Mouse (Mus musculus) hindbrain, embryonic 12.5 days (tissue): ENCODE results near the gene Psmb2. TPM values are rescaled to one million over a fixed set of nuclear protein-coding genes. Genes with fewer than 3 reads are reported as not detected.

ENCODE experiments used
- ATAC-seq: fragments of 200-750 bp; cut with Nextera tagmentation; 2 replicates; pipeline ENCODE4 v1.8.0; 2017; ENCODE audit warnings: moderate TSS enrichment; ENCODE audit not compliant: low FRiP score
- H3K27ac ChIP-seq: fragments of 300-500 bp; sonication (generic); 2 replicates; pipeline ENCODE4 v1.5.1; 2016; ENCODE audit warnings: mild to moderate bottlenecking
- H3K27me3 ChIP-seq: fragments of 300-500 bp; sonication (generic); 2 replicates; pipeline ENCODE4 v1.6.1; 2016; ENCODE audit warnings: mild to moderate bottlenecking
- H3K36me3 ChIP-seq: fragments of 300-500 bp; sonication (generic); 2 replicates; pipeline ENCODE4 v1.6.1; 2016; ENCODE audit warnings: mild to moderate bottlenecking
- H3K4me1 ChIP-seq: fragments of 300-500 bp; sonication (generic); 2 replicates; pipeline ENCODE4 v1.6.1; 2016
- H3K4me2 ChIP-seq: fragments of 300-500 bp; sonication (generic); replicated peaks from 2 replicates; pipeline ENCODE4 v1.6.1; 2016; ENCODE audit warnings: mild to moderate bottlenecking
- H3K4me3 ChIP-seq: fragments of 300-500 bp; sonication (generic); 2 replicates; pipeline ENCODE4 v1.5.1; 2016; ENCODE audit warnings: mild to moderate bottlenecking
- H3K9ac ChIP-seq: fragments of 300-500 bp; sonication (generic); 2 replicates; pipeline ENCODE4 v1.6.1; 2016; ENCODE audit warnings: mild to moderate bottlenecking, moderate library complexity
- H3K9me3 ChIP-seq: fragments of 300-500 bp; sonication (generic); replicated peaks from 2 replicates; pipeline ENCODE4 v1.6.1; 2016; ENCODE audit warnings: mild to moderate bottlenecking
- WGBS: fragments of 180-500 bp; shearing (Covaris S2); methylation state at CpG from one replicate; pipeline ENCODE4 v1.1.7; 2016; 5-methylcytosine and 5-hydroxymethylcytosine counted together
- polyA plus RNA-seq: library from polyadenylated mRNA; unstranded; fragments of >200 nt; fragmentation: Nextera tagmentation; extraction: Ambion mirVana; gene quantifications from 2 replicates; pipeline ENCODE4 v1.2.1, GENCODE M21; 2016

Gene Psmb2
- polyA plus RNA-seq, 1 experiment from 2014 or later, result 431 TPM

DNA sequence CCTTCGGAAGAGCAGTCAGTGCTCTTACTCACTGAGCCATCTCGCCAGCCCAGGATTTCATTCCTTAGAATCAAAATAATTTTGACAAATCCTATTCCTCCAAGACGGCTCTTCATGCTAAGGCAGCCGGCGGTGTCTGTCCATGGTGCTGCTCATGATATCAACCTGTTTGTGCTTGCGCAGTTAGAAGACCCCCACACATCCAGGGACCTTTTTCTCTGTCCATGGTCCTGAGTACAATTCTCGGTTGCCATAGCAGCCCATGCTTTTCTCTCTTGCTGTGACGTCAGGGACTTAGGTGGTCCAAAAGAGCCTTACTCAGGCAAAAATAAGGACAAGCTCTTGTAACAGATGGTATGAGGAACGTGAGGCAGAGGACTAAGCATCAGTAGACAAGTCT is 22.1 kb upstream of the Psmb2 start:
- H3K27ac ChIP-seq, result no peak overlapping the region
- peaks cover 16% of the 10 kb centered on the region for H3K27me3 ChIP-seq
- 16% methylated on average over 9 of the region's 9 CpGs for WGBS
- no peak overlapping the region for H3K9ac ChIP-seq
- no peaks in the 10 kb centered on the region for H3K36me3 ChIP-seq
- H3K9me3 ChIP-seq, result no peaks in the 10 kb centered on the region
- no peak overlapping the region for H3K4me3 ChIP-seq
- ATAC-seq, result no peak
- no peak overlapping the region for H3K4me2 ChIP-seq
- no peaks in the 10 kb centered on the region for H3K4me1 ChIP-seq

DNA sequence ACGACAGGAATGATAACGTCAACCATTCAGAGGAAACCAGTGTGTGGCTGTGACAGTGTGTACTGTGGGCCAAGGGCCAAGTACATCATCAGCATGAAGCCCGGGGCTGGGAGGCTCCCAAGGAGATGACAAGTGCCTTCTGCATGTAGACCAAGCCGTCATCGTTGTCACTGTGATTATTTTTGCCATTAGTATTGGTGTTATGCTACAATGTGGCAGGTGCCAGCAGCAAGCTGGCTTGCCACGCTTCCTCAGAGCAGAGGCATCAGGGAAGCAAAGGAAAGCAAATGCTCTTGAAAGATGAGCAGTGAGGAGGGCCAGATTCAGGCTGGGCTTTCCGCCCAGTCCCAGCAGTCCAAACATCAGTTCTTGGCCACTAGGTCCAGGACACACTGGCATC is 16.2 kb upstream of the Psmb2 start:
- Histone ChIP-seq H3K4me3 (no peak overlapping the region), H3K9ac (no peak overlapping the region), H3K27ac (no peak overlapping the region), H3K36me3 (no peaks in the 10 kb centered on the region), H3K4me2 (no peak overlapping the region), H3K9me3 (no peaks in the 10 kb centered on the region), H3K27me3 (peaks cover 15% of the 10 kb centered on the region; the same call in 1 of the 2 replicates), H3K4me1 (no peaks in the 10 kb centered on the region)
- WGBS, result 77% methylated on average over 7 of the region's 7 CpGs
- ATAC-seq, result no peak

DNA sequence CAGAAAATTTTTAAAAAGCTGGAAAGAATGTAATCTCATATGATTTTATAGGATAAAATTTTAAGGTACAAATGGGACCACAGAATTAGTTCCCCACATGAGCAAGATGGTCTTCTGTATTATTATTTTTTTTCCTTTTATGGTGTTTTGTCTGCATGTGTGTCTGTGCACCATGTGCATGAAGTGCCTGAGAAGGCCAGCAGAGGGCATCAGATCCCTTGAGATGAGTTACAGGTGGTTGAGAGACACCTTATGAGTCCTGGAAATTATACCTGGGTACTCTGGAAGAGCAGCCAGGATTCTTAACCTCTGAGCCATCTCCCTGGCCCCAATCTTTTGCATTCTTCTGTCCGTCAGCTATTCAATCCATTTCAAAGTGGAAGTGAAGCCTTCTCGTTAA is 10.4 kb upstream of the Psmb2 start:
- no peak overlapping the region for H3K4me3 ChIP-seq
- no peak overlapping the region for H3K4me2 ChIP-seq
- no peak overlapping the region for H3K27ac ChIP-seq
- no peaks in the 10 kb centered on the region for H3K36me3 ChIP-seq
- H3K4me1 ChIP-seq, result no peaks in the 10 kb centered on the region
- no peaks in the 10 kb centered on the region for H3K9me3 ChIP-seq
- no peak for ATAC-seq
- H3K9ac ChIP-seq, result no peak overlapping the region
- H3K27me3 ChIP-seq, result no peaks in the 10 kb centered on the region
- WGBS, result 85% methylated on average over 2 of the region's 2 CpGs

DNA sequence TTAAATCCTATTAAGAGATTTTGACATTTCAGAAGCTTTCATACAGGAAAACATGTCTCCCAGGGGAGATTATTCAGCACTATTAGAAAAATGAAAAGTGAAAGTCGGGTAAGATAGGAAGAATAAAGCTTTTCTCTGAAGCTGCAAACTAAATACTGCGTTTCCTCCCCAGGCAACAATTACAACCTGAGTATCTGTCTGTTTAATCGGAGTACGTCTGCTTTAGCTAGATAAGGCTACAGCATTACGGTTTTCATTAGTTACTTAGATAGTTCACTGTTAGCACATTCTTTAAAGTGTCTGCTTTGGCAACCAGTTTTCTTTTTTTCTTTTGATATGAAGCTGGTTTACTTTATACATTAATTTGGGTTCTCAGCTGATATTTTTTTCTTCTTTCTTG is 4.9 kb downstream of the Psmb2 start:
- Histone ChIP-seq H3K4me1 (peaks cover 11% of the 10 kb centered on the region), H3K9ac (no peak overlapping the region), H3K27me3 (no peaks in the 10 kb centered on the region), H3K27ac (no peak overlapping the region), H3K4me2 (no peak overlapping the region), H3K4me3 (no peak overlapping the region), H3K36me3 (peaks cover 25% of the 10 kb centered on the region), H3K9me3 (no peaks in the 10 kb centered on the region)
- no peak for ATAC-seq
- WGBS, result 87% methylated on average over 5 of the region's 5 CpGs

DNA sequence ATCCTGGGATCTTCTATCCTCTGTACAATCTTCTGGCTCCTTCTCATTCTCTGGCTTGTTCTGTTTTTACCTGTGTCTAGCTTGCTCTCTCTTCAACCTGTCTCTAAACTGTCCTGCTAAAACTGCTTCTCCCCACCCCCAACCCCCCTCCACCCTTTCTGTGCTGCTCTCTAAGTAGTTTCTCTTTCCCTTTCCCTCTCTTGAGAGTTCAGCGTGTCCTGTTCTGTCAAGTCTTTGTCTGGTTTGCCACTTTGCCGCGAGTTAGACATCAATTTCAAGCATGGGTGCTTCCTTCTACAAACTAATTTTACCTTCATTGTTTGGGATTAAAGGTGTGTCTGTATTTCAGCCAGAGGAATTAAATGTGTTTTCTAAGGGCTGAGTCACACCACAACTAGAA is 5.7 kb downstream of the Psmb2 start:
- Histone ChIP-seq H3K9me3 (no peaks in the 10 kb centered on the region), H3K27ac (no peak overlapping the region), H3K9ac (no peak overlapping the region), H3K4me2 (no peak overlapping the region), H3K36me3 (peaks cover 33% of the 10 kb centered on the region), H3K4me3 (no peak overlapping the region), H3K4me1 (peaks cover 9% of the 10 kb centered on the region), H3K27me3 (no peaks in the 10 kb centered on the region)
- 62% methylated on average over 3 of the region's 3 CpGs for WGBS
- no peak for ATAC-seq

DNA sequence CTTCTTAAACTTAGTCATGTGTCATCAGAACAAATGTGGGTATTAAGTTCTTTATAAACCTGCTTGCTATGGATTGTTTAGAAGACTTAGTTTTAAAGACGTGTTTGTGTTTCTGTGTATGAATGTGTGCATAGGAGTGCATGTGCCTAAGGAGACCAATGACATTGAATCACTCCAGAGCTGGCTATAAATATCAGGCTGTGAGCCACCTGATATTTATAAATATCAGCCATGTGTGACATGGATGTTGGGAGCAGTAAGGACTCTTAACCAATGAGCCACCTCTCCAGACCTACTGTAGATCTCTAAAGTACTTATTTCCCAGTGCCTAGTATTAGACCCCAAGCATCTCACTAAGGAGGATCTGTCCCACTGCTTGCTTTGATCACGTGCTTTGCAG is 12.0 kb downstream of the Psmb2 start:
- H3K36me3 ChIP-seq, result peaks cover 36% of the 10 kb centered on the region
- H3K27me3 ChIP-seq, result no peaks in the 10 kb centered on the region
- no peak overlapping the region for H3K27ac ChIP-seq
- no peak overlapping the region for H3K4me3 ChIP-seq
- H3K9ac ChIP-seq, result no peak overlapping the region
- no peak overlapping the region for H3K4me2 ChIP-seq
- no peak for ATAC-seq
- H3K9me3 ChIP-seq, result no peaks in the 10 kb centered on the region
- H3K4me1 ChIP-seq, result no peaks in the 10 kb centered on the region
- 92% methylated on average over 2 of the region's 2 CpGs for WGBS

DNA sequence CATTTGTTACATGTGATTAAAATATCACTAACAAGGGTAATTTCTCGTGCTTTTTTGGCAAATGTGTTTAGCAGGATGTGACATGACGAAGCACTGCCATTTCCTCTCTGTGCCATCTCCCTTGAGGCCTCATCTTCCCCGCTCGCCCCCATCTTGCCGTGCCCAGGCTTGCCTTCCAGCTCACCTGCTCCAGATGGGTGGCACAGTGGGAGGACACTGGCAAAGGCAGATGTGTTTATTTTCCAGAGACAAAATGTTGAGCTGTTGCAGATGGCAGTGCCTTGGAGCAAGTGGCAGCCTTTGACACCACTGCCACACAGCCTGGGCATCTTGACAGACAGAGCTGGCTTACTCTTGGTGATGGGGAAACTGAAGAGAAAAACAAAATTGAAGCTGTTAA is 15.6 kb downstream of the Psmb2 start:
- Histone ChIP-seq H3K27me3 (no peaks in the 10 kb centered on the region), H3K9me3 (no peaks in the 10 kb centered on the region), H3K4me2 (no peak overlapping the region), H3K4me3 (no peak overlapping the region), H3K36me3 (peaks cover 11% of the 10 kb centered on the region), H3K4me1 (no peaks in the 10 kb centered on the region), H3K9ac (no peak overlapping the region), H3K27ac (no peak overlapping the region)
- WGBS, result 76% methylated on average over 5 of the region's 5 CpGs
- ATAC-seq, result no peak

DNA sequence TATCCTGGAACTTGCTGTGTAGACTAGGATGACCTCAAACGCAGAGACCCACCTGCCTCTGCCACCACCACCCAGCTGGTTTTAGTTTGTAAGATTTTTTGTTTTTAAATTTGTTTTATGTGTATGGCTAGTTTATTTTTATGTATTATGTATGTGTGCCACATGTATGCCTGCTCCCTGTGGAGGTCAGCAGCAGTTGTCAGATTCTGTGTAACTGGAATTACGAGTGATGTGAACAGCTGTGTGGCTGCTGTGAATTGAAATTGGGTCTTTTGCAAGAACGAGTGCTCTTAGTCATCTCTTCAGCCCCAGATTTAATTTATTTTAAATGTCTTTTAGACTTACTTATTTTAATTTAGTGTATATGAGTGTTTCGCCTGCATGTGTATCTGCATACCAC is 19.5 kb downstream of the Psmb2 start:
- no peak overlapping the region for H3K4me2 ChIP-seq
- 91% methylated on average over 4 of the region's 4 CpGs for WGBS
- H3K9ac ChIP-seq, result no peak overlapping the region
- no peak for ATAC-seq
- peaks cover 14% of the 10 kb centered on the region; the same call in 1 of the 2 replicates for H3K36me3 ChIP-seq
- H3K4me1 ChIP-seq, result no peaks in the 10 kb centered on the region
- no peaks in the 10 kb centered on the region for H3K27me3 ChIP-seq
- no peak overlapping the region for H3K4me3 ChIP-seq
- no peak overlapping the region for H3K27ac ChIP-seq
- no peaks in the 10 kb centered on the region for H3K9me3 ChIP-seq

DNA sequence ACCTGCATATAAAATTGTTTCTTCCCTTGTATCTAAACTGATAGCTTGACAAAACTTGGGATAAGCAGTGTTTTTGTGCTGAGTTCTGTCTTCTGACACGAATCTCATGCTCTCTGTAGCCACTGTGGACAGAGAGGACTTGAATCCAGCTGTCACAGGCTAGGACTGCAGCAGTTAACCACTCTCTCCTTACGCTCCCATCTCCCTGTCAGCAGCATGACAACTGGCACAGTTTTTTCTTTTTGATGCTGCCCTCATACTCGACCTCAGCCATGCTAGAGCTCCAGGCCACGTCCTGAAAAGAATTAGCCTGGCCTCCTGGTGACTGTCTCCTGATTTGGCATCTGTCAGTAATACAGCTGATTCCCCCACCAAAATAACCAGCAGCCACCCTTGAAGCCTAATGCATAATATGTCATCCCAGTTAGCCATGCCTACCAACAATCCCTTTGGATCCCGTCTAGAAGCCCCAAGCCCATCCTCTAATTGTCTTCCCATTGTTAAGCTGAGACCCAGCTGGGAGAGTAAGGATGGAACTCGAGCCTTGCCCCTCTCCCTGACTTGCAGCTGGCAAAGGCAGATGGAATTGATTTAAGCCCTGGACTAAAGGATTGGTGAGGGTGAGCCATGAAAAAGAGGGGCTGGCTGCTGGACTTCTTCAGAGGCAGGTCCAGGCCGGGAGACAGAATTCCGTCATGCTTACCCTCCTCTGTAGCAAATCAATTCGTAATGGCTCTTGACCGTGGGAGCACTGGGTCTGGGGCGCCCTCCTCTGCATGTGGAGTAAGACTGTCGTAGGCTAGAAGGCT is 29.4 kb downstream of the Psmb2 start:
- Histone ChIP-seq H3K4me3 (no peak overlapping the region), H3K9me3 (no peaks in the 10 kb centered on the region), H3K9ac (no peak overlapping the region), H3K4me1 (peaks cover 25% of the 10 kb centered on the region), H3K27ac (peak overlapping the region; percentile 75), H3K36me3 (peaks cover 64% of the 10 kb centered on the region), H3K27me3 (no peaks in the 10 kb centered on the region; the same call in 1 of the 2 replicates), H3K4me2 (no peak overlapping the region)
- 37% methylated on average over 12 of the region's 12 CpGs for WGBS
- peak; percentile 92 for ATAC-seq

DNA sequence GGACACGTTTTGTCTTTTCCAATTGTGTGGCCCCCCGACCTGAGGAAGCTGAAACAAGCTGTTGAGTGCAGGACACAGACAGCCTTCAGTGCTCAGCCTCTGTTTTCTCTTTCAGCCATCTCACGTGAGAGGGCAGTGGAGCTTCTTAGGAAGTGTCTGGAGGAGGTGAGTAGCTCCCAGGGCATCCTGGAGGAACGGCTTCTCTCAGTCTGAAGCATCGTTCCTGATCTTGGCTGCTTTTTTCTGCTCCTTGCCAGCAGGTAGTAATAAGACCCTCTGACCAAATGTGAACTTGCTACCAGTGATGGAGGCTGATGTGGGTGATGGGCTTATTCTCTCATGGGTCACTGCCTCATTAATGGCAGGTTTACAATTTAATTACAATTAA is 30.0 kb downstream of the Psmb2 start:
- Histone ChIP-seq H3K27me3 (no peaks in the 10 kb centered on the region; the same call in 1 of the 2 replicates), H3K27ac (0 out of 2 replicates have a peak overlapping the region, but pooled peaks have one; percentile 75), H3K4me1 (peaks cover 25% of the 10 kb centered on the region), H3K36me3 (peaks cover 59% of the 10 kb centered on the region), H3K9ac (no peak overlapping the region), H3K9me3 (no peaks in the 10 kb centered on the region), H3K4me3 (no peak overlapping the region), H3K4me2 (no peak overlapping the region)
- WGBS, result 37% methylated on average over 5 of the region's 5 CpGs
- no peak for ATAC-seq

DNA sequence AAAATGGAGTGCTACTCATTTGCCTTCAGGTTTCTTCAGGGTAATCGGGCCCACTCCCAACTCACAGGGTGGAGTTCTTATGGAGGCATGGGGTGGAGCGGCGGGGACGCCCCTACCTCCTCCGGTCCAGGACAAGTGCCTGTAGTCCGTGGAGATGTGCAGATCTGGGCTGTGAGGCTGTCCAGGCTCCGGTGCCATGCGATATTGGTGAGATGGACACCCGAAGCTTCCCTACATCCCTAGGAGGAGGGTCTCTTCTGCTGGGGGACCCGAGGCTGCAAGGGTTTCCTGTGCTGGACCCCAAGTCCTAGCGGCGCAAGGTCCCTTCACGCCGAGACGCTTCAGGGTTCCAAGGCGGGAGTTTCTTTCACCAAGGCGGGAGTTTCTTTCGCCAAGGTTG is 54.7 kb downstream of the Psmb2 start:
- H3K4me3 ChIP-seq, result peak overlapping the region; percentile 17; the same call in 1 of the 2 replicates
- WGBS, result 3% methylated on average over 18 of the region's 18 CpGs
- H3K27ac ChIP-seq, result no peak overlapping the region
- no peaks in the 10 kb centered on the region for H3K9me3 ChIP-seq
- peaks cover 87% of the 10 kb centered on the region for H3K27me3 ChIP-seq
- H3K9ac ChIP-seq, result no peak overlapping the region
- peaks cover 24% of the 10 kb centered on the region for H3K4me1 ChIP-seq
- ATAC-seq, result no peak
- H3K36me3 ChIP-seq, result no peaks in the 10 kb centered on the region
- H3K4me2 ChIP-seq, result peak overlapping the region; percentile 30

DNA sequence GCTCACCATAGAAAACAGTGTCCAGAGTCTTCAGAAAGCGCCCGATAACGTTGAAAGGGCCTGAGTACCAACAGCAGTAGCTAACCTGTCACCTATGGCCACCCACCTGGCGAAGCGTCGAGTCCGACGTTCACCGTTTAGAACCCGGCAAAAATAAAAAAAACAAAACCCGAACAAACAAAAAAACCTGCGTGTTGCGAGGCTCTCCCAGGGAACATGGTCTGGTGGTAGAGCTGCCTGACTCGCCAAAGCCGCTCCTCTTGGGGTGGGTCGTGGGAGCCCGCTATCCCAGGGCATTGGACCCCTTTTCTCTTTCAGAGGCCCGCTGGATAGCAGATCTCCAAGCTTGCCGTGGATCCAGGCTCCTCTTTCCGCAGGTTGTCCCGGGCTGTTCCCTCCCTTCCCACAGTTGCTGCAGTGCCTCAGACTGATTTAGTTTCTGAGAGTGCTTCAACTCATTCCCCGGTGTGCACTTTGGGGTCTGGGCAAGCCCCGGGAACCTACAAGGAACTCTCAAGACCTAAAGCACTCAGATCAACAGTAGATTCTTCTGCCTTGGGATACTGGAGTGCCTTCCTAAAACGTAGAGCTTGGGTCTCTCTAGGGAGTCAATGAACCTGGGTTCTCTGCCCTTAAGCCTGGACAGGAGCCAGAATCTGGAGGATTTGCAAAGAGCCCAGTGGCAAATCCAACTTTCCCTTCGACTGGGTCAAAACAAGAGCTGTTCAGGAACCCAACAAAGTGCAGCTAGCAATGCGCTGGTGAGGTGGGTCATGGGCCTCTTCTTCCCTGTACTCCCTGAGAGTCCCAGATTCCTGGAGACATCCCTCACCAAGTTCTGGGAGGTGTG is 55.3 kb downstream of the Psmb2 start:
- Histone ChIP-seq H3K36me3 (no peaks in the 10 kb centered on the region), H3K4me1 (peaks cover 24% of the 10 kb centered on the region), H3K27me3 (peaks cover 93% of the 10 kb centered on the region), H3K4me2 (peak overlapping the region; percentile 30), H3K4me3 (peak overlapping the region; percentile 17; the same call in 1 of the 2 replicates), H3K27ac (no peak overlapping the region), H3K9ac (no peak overlapping the region), H3K9me3 (no peaks in the 10 kb centered on the region)
- WGBS, result 4% methylated on average over 26 of the region's 26 CpGs
- ATAC-seq, result no peak
